Comparison of ENCODE assay signal across 22 mouse cellular contexts in the genomic region with DNA sequence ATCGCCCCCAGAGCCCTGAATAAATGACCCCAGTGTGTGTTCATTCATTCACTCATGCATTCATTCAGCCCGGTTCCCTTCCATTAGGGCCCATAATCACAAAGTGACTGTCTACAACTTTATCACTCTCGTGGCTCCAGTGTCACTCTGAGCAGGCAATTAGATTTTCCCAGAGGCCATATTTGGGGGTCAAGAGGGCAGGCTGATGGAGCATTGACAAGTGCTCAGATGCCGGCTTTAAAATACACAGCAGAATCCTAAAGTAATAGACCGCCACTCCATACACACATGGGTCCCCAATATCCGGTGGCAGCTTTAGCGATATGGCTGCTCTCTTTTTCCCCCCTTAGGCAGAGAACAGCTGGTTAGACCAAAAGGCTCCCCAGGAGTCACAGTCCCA.
"Had no signal": no experiment of that assay in that cellular context is flagged by ENCODE, and none has a peak within 500 bp of the region (broad histone marks: within the 10 kb centered on the region; RNA-seq: fewer than 3 reads in every experiment).

No protein-coding gene starts in this region.

- H3K27ac ChIP-seq: limb, embryonic 12.5 days; limb, embryonic 15.5 days; liver, embryonic 14.5 days; macrophage; midbrain, embryonic 13.5 days; stomach, embryonic 15.5 days had no signal

- H3K36me3 ChIP-seq: limb, embryonic 12.5 days; limb, embryonic 15.5 days; midbrain, embryonic 10.5 days; midbrain, embryonic 13.5 days; stomach, embryonic 15.5 days had no signal

- DNase-seq: kidney, adult 18-20 months; kidney, adult 9 months; kidney, postnatal 14 days; kidney, postnatal 4 days; left cerebral cortex, postnatal 4 days; liver, postnatal 0 days; lung, embryonic 14.5 days; retina, postnatal 1 day; right cerebral cortex, postnatal 25 days; spleen, adult 18-20 months; thymus, postnatal 25 days had no signal

- H3K9me3 ChIP-seq: limb, embryonic 12.5 days; limb, embryonic 15.5 days; midbrain, embryonic 10.5 days; midbrain, embryonic 13.5 days; stomach, embryonic 15.5 days had no signal

- H3K27me3 ChIP-seq: limb, embryonic 15.5 days; midbrain, embryonic 13.5 days; stomach, embryonic 15.5 days had no signal

- H3K4me3 ChIP-seq: limb, embryonic 12.5 days; limb, embryonic 15.5 days; midbrain, embryonic 10.5 days; midbrain, embryonic 13.5 days; myocyte; stomach, embryonic 15.5 days had no signal

- H3K4me1 ChIP-seq: limb, embryonic 12.5 days; limb, embryonic 15.5 days; stomach, embryonic 15.5 days had no signal

- H3K4me2 ChIP-seq: limb, embryonic 12.5 days; limb, embryonic 15.5 days; liver, embryonic 11.5 days; lung, embryonic 14.5 days; midbrain, embryonic 13.5 days; stomach, embryonic 15.5 days had no signal

- H3K9ac ChIP-seq: limb, embryonic 12.5 days; limb, embryonic 15.5 days; liver, embryonic 14.5 days; liver, postnatal 0 days; lung, embryonic 14.5 days; midbrain, embryonic 13.5 days; stomach, embryonic 15.5 days had no signal

- ATAC-seq: liver, postnatal 0 days; lung, postnatal 0 days; midbrain, embryonic 13.5 days; midbrain, embryonic 16.5 days had no signal
